Mouse (Mus musculus): ENCODE results near the gene 3110021N24Rik. TPM values are rescaled to one million over a fixed set of nuclear protein-coding genes. Genes with fewer than 3 reads are reported as not detected.

The 3110021N24Rik gene
- total and polyA plus RNA-seq, 2 experiments from 2014 or later: 1.9 TPM; not detected in 1

- under 1% methylated on average over 16 of the region's 20 CpGs for WGBS
- peak overlapping the region; percentile 94 for H3K27ac ChIP-seq (ENCODE audit: low read depth)
- peak overlapping the region; percentile 94 for H3K4me3 ChIP-seq (ENCODE audit: low read depth, low read length)
- no peaks in the 10 kb centered on the region for H3K4me1 ChIP-seq (ENCODE audit: control insufficient read depth, insufficient read depth)
- no peaks in the 10 kb centered on the region for H3K36me3 ChIP-seq (replicated peaks; ENCODE audit: control insufficient read depth, insufficient read depth, low read length)
- H3K9ac ChIP-seq (replicated peaks; ENCODE audit: low read depth, low read length): peak overlapping the region; percentile 97
- DNase-seq (ENCODE audit: low spot score) (peak; percentile 54), ATAC-seq (ENCODE audit: insufficient read depth, low read depth) (no peak)
- H3K27me3 ChIP-seq (ENCODE audit: control insufficient read depth, insufficient read depth, low read length): no peaks in the 10 kb centered on the region
- H3K4me2 ChIP-seq (ENCODE audit: low read depth, low read length): peak overlapping the region; percentile 98
- TF ChIP-seq CTCF (IDR thresholded peaks at IDR 0.05; ENCODE audit: low read depth): no peak
- TF ChIP-seq EP300 (IDR thresholded peaks at IDR 0.05; ENCODE audit: low read depth): no peak
- H3K9me3 ChIP-seq (replicated peaks; ENCODE audit: control insufficient read depth, low read length): no peaks in the 10 kb centered on the region
Observed at GRCm38 (mm10) chr4:108780864-108781205, 61.4 kb downstream of the 3110021N24Rik start.

GRCm38 (mm10) chr4:108781596-108781995 is 62.1 kb downstream of the 3110021N24Rik start:
- Histone ChIP-seq H3K9me3 (replicated peaks; ENCODE audit: control insufficient read depth, low read length) (no peaks in the 10 kb centered on the region), H3K27ac (ENCODE audit: low read depth) (no peak overlapping the region), H3K4me1 (ENCODE audit: control insufficient read depth, insufficient read depth) (no peaks in the 10 kb centered on the region), H3K27me3 (ENCODE audit: control insufficient read depth, insufficient read depth, low read length) (no peaks in the 10 kb centered on the region), H3K4me2 (ENCODE audit: low read depth, low read length) (peak overlapping the region; percentile 98; the same call in 1 of the 2 replicates), H3K9ac (replicated peaks; ENCODE audit: low read depth, low read length) (no peak overlapping the region), H3K4me3 (ENCODE audit: low read depth, low read length) (0 out of 2 replicates have a peak overlapping the region, but pooled peaks have one; percentile 94), H3K36me3 (replicated peaks; ENCODE audit: control insufficient read depth, insufficient read depth, low read length) (no peaks in the 10 kb centered on the region)
- DNase-seq (ENCODE audit: low spot score): no peak
- 75% methylated on average over 3 of the region's 3 CpGs for WGBS
- TF ChIP-seq EP300 (IDR thresholded peaks at IDR 0.05; ENCODE audit: low read depth): no peak
- TF ChIP-seq CTCF (IDR thresholded peaks at IDR 0.05; ENCODE audit: low read depth): no peak
- no peak for ATAC-seq (ENCODE audit: insufficient read depth, low read depth)

DNA sequence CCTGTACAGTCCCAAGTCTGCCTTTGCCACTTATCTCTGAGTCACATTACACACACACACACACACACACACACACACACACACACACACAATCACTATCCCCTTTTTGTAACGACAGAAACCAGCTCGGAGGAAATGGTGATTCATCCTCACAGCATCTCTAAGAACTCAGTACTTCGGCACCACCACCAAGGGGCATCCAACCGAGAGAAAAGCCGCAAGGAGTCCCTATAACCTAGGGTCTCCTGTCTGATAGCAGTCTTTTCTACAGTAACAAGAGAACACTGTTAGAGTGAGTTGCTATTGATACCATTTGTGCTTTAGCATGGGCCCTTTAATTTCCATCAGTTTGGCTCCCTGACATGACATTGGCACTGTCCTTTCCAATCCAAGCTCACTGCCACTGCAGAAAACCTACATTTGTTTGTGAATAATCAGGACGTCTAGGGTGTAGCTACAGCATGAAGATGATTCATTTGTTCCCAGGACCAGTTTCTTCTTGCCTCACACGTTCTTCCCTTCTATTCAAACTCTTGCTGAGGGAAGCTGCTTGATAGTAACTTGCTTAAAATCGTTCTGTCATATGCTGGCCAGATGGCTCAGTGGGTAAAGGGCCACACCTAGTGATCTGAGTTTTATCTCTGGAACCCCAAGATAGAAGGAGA is 63.1 kb downstream of the 3110021N24Rik start:
- ATAC-seq (ENCODE audit: insufficient read depth, low read depth) (no peak), DNase-seq (ENCODE audit: low spot score) (no peak)
- no peaks in the 10 kb centered on the region for H3K36me3 ChIP-seq (replicated peaks; ENCODE audit: control insufficient read depth, insufficient read depth, low read length)
- no peak overlapping the region for H3K27ac ChIP-seq (ENCODE audit: low read depth)
- no peak overlapping the region for H3K4me3 ChIP-seq (ENCODE audit: low read depth, low read length)
- H3K9me3 ChIP-seq (replicated peaks; ENCODE audit: control insufficient read depth, low read length): no peaks in the 10 kb centered on the region
- no peak overlapping the region for H3K4me2 ChIP-seq (ENCODE audit: low read depth, low read length)
- WGBS: 27% methylated on average over 8 of the region's 8 CpGs
- no peaks in the 10 kb centered on the region for H3K27me3 ChIP-seq (ENCODE audit: control insufficient read depth, insufficient read depth, low read length)
- H3K4me1 ChIP-seq (ENCODE audit: control insufficient read depth, insufficient read depth): no peaks in the 10 kb centered on the region
- no peak for TF ChIP-seq EP300 (IDR thresholded peaks at IDR 0.05; ENCODE audit: low read depth)
- no peak for TF ChIP-seq CTCF (IDR thresholded peaks at IDR 0.05; ENCODE audit: low read depth)
- no peak overlapping the region for H3K9ac ChIP-seq (replicated peaks; ENCODE audit: low read depth, low read length)

GRCm38 (mm10) chr4:108789258-108789936 is 69.9 kb downstream of the 3110021N24Rik start:
- 56% methylated on average over 6 of the region's 6 CpGs for WGBS
- Histone ChIP-seq H3K4me1 (ENCODE audit: control insufficient read depth, insufficient read depth) (no peaks in the 10 kb centered on the region), H3K36me3 (replicated peaks; ENCODE audit: control insufficient read depth, insufficient read depth, low read length) (no peaks in the 10 kb centered on the region), H3K27me3 (ENCODE audit: control insufficient read depth, insufficient read depth, low read length) (no peaks in the 10 kb centered on the region), H3K9me3 (replicated peaks; ENCODE audit: control insufficient read depth, low read length) (no peaks in the 10 kb centered on the region), H3K4me3 (ENCODE audit: low read depth, low read length) (no peak overlapping the region), H3K27ac (ENCODE audit: low read depth) (no peak overlapping the region), H3K9ac (replicated peaks; ENCODE audit: low read depth, low read length) (no peak overlapping the region), H3K4me2 (ENCODE audit: low read depth, low read length) (no peak overlapping the region)
- no peak for DNase-seq (ENCODE audit: low spot score)
- ATAC-seq (ENCODE audit: insufficient read depth, low read depth): peak; percentile 27; the same call in 1 of the 2 replicates
- no peak for TF ChIP-seq EP300 (IDR thresholded peaks at IDR 0.05; ENCODE audit: low read depth)
- TF ChIP-seq CTCF (IDR thresholded peaks at IDR 0.05; ENCODE audit: low read depth): peak; percentile 25; the same call in 1 of the 2 replicates

GRCm38 (mm10) chr4:108790507-108790906 is 71.1 kb downstream of the 3110021N24Rik start:
- Histone ChIP-seq H3K4me1 (ENCODE audit: control insufficient read depth, insufficient read depth) (no peaks in the 10 kb centered on the region), H3K9me3 (replicated peaks; ENCODE audit: control insufficient read depth, low read length) (no peaks in the 10 kb centered on the region), H3K4me2 (ENCODE audit: low read depth, low read length) (no peak overlapping the region), H3K27ac (ENCODE audit: low read depth) (no peak overlapping the region), H3K36me3 (replicated peaks; ENCODE audit: control insufficient read depth, insufficient read depth, low read length) (no peaks in the 10 kb centered on the region), H3K4me3 (ENCODE audit: low read depth, low read length) (no peak overlapping the region), H3K27me3 (ENCODE audit: control insufficient read depth, insufficient read depth, low read length) (no peaks in the 10 kb centered on the region), H3K9ac (replicated peaks; ENCODE audit: low read depth, low read length) (no peak overlapping the region)
- no peak for TF ChIP-seq EP300 (IDR thresholded peaks at IDR 0.05; ENCODE audit: low read depth)
- TF ChIP-seq CTCF (IDR thresholded peaks at IDR 0.05; ENCODE audit: low read depth): no peak
- 38% methylated on average over 1 of the region's 1 CpGs for WGBS
- DNase-seq (ENCODE audit: low spot score): no peak
- ATAC-seq (ENCODE audit: insufficient read depth, low read depth): no peak
